Mouse (Mus musculus) megakaryocyte, adult 5-6 weeks (primary cell): ENCODE measurements at regions not wholly inside any gene's neighbourhood (a gene's known extent, or its start where the extent isn't known, plus 50 kb on each side); places are given as distances from the start of the nearest gene placed in this dataset.

Source experiments
- ATAC-seq: 2 replicates; pipeline ENCODE4 v1.8.0; 2016; ENCODE audit warnings: mild to moderate bottlenecking, inconsistent platforms; ENCODE audit not compliant: poor library complexity, severe bottlenecking

DNA sequence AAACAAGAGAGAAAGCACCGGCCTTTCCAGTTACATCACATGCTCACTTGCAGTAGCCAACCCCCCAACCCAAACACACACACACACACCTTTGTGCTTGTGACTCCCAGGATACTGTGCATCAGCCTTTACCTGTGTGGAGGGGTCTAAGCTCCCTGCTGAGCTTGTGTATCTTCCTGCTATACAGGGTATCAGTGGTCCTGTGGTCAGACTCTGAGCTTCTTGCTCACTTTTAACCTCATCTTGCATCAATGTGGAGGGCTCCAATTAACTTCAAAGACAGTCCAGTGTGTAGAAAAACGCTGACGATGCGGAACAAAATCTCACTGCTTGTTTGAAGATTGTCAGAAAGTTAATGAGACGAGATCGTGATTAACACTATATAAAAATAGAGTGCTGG is 71.4 kb upstream of the Gypa start:
- ATAC-seq: no peak

DNA sequence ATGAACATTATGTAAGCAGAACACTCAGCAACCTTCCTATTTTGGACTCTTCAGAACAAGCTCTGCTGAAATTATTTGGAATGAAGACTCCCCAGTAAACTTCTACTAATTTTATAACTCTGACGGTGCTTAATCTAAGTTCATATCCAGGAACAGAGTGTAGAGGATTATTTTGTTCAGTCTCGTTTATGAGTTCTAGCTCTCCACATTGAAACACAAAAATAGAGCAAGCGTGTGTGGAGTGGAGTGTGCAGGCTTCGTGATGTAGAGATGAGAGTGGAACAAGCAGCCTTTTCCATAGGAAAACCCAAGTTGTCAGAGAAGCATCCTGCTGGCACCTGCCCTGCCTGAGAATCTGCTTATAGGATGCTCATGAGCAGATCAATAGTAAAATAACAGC is 77.5 kb upstream of the Gypa start:
- no peak for ATAC-seq

DNA sequence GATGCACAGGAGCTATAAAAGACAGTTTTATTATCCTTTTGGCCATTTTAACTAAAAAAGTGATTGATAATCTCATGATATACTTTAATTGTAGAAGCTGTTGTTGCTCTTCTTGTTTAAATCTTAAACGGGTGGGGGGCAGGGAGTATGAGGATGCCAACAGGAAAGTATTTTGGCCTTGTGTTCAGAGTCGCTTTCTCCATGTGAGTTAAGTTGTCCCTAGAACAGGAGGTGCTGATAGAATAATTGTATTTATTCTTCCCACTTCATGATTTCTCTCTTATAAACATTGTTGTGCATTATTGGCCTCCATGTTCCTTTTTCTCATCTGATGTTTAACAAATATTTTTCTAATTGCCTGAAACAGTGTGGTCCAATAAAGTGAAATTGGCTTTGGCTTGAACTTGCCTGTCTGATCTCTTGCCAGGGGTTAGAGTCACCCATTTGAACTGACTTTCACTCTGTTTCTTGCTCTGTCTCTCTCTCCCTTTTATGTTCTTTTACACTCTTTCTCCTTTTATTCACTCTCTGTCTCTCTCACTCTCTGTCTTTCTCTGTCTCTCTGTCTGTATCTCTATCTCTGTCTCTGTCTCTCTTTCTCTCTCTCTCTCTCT is 93.9 kb upstream of the Gypa start:
- ATAC-seq: no peak

DNA sequence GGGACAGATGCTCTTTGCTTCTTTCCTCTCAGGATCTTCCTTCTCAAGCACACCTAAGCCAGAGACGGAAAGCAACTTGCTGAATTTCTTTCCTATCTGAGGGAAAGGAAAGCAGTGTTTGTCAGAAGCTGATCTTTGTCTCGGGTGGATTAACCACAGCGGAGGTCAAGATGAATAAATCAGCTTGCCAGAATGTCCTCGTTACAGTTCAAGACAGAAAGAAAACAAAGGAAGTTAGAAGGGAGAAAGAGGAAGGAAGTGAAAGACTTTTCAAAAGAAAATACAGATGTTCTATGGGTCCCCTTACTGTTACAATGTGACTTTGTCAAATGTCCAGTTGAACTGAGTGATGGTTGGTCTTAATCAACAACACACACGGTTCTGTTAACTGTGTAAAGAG is 98.6 kb upstream of the Gypa start:
- 0 out of 2 replicates have a peak, but pooled peaks have one; percentile 41 for ATAC-seq

DNA sequence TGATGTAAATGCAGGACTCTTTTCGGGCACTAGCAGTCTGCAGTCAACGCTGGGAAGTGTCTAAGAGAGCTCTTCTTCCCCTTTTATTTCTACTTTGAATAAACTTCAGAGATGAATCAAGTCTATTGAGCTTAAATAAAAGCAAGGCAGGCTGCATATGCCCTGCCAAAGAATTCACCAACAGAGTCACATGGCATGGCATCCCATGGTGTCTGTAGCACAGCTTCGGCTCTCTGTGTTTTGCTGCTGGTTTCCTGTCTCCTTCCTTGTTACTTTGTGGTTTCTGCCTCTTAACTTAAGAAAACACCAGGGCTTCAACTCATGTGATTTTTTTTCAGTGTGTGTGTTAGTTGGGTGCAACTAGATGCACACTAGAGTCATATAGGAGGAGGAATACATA is 100.5 kb upstream of the Gypa start:
- ATAC-seq: peak; percentile 11; the same call in 1 of the 2 replicates

DNA sequence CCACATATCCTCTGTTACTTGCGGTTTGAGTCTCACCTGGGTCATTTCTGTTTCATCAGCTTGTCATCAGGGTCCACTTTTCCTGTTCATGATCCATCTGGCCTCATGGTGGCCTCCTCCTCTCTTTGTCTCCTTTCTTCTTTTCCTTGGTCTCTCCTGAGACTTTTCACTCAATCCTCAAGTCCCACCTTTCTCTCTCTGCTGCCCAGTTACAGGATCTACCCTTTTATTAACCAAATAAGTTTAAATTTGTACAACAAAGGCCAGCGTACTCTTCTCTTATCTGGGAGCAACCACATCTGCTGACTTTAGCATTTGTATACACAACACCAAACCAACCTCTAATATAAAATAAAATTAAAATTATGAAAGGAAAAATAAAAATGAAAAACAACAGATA is 124.4 kb upstream of the Gypa start:
- no peak for ATAC-seq

DNA sequence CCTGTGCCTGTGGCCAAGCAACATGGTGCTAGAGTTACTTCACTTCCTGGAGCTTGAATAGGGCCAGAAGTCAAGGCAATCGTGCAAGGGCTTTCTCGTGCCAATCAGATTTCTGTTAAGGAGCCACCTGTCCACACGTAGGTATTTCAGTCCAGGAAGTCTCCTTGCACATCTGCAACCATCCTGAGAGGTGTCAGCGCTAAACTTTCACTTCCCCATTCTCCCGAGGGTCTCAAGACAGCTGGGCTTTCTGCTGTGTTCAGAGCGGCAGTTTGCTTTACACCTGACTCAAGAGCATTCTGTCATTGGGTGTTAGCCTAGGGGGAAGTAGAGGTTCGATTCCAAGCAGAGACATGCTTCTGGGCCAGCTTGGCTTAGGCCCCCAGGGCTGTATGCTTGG is 129.5 kb upstream of the Gypa start:
- ATAC-seq: peak; percentile 82

DNA sequence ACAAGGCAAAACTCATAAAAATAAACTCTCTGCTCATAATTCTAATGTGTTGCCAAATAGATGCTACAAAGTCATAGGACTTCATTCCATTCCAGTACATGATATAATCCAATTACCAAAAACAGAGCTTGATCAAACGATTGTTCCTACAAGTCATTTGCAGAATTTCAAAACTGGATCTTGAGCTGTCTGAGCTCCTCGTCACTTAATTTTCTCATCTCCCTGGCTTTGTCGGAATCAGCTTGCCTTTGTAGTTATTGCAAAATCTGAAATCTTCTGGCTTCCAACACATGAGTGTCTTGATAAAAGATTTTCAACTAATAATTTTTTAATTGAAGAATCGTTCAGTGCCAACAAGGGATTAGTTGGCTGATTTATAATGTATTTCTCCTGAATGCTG is 150.3 kb upstream of the Gypa start:
- ATAC-seq: no peak

DNA sequence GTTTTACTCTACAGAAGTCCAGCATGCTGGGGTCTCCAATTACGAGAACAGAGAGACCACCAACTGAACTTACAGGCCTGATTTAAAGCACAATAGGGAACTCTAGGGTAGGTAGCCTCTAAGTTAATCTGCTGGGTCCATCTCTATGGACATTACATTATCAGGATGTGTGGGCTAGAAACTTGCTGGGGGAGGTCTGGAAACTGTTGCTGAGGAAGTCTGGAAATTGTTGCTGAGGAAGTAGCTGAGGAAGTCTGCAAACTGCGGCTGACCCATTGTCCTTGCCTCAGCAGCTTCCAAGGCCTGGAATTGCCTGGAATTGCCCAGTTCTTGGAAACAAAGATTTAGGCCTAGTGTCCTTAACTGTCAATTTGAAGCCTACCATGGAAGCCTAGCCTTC is 155.7 kb upstream of the Gypa start:
- ATAC-seq: peak; percentile 77

DNA sequence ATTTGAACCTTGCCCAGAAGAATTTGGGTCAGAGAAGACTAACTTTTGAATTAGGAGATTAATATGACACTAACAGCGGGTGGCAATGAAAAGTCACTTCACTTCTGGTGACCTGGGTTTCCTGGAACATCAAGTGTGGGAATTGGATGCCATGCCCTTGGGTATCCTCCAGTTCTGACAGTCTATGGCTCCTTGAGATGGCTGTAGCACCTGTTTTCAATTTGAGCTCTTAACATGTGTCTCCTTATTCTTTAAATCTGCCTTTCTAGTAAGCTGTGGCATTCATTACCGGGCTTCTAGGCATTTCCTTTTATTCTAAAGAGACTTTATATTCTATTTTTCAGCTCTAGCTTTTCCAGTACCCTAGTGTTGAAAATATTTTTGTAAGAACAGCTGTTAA is 164.9 kb upstream of the Gypa start:
- ATAC-seq: no peak

DNA sequence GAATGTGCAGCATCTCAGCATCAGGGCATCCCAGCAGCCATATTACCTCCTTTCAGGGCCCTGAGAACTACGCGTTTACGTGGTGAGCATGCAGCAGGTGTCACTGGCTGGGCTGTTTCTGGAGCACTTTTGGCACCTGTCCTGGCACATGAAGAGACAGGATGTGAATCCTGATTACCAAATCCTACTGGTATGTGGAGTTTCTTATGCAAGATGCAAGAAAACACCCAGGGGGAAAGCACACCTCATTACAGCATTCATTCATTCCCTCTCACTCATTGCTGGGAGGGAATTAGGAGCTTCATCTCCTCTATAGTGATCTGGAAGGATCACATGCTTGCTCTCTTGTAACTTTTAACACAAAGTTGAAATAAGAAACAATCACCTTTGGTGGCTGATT is 167.7 kb upstream of the Gypa start:
- ATAC-seq: peak; percentile 53

DNA sequence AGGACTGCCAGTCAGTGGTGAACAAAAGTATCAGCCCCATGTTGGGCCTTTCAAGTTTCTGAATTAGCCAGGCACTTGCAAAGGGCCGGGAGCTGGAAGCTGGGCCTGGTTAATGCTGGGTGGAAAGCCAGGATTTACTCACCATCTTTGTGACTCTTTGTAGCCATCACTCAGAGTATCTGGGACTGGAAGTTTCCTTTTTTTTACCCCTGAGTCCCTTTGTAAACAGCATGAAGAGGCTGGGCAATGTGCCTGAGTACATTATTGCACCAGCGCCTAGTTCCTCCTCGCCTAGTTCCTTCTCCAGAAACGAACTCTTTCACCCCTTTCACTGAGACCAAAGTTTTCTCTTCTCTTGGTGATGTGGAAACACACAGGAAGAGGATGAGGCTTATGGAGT is 168.4 kb upstream of the Gypa start:
- ATAC-seq: peak; percentile 95

DNA sequence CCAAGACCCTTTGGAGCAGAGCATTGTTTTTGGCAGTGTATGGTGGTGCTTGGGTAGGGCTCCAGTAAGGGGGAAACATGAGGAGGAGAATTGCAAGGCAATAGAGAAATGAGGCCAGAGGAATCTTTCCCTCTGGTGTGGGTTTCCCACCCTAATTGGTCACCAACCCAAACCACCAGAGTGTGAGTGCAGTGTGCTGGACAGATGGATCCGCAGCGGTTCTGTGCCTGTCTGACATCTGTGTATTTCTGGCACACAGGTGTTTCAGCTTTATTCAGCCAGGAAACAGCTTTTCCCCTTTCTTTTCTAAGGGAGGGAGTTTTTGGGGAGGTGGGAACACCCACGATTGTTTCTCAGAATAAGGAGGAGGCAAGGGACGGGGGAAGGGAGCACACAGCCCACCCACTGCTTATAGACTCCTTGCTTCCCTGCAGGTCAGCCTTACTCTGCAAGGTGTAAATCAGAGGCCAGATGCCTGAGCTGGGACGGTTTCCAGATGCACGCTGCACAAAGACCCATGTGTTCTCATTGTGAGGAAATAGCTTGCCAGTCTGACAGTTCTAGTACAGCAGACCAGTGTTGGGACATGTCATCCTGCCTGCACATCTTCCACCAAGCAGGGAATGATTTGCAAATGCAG is 175.2 kb upstream of the Gypa start:
- ATAC-seq: peak; percentile 15; the same call in 1 of the 2 replicates

DNA sequence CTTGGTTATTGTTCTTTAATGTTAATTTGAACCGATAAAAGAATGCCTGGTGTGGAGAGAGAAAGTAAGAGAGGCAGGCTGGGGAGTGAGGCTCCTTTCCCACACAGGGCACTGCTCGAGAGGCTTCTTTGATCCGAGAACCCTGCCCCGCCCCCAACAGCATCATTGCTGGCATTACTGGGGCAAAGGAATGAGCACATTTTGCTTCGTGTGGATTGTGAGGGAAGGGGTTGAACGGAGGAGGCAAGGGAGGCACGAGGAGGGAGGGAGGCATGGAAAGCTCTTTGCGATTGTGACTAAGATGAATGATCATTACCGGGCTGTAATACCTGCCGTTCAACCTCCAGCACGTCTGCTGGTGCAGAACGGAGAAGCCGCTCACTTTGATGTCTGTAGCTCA is 178.2 kb upstream of the Gypa start:
- ATAC-seq: no peak

DNA sequence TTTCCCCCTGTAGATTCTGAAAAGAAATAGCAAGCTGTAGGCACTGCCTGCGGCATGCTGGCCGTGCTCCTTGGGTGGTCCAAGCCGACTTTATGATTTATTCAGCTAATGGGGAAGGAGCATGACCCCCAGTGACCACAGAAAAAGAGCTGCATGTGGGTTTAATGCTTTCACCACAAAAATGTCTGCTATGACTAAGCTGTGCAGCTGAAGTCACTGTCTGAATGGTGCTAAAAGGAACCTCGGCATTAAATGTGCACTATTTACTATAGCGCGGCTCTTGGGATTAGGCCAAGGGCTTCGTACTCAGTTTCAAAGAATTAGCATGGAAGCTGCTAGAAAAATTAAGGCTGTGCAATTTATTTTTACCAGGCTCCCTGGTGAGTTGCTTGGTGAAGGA is 178.8 kb upstream of the Gypa start:
- peak; percentile 64 for ATAC-seq

DNA sequence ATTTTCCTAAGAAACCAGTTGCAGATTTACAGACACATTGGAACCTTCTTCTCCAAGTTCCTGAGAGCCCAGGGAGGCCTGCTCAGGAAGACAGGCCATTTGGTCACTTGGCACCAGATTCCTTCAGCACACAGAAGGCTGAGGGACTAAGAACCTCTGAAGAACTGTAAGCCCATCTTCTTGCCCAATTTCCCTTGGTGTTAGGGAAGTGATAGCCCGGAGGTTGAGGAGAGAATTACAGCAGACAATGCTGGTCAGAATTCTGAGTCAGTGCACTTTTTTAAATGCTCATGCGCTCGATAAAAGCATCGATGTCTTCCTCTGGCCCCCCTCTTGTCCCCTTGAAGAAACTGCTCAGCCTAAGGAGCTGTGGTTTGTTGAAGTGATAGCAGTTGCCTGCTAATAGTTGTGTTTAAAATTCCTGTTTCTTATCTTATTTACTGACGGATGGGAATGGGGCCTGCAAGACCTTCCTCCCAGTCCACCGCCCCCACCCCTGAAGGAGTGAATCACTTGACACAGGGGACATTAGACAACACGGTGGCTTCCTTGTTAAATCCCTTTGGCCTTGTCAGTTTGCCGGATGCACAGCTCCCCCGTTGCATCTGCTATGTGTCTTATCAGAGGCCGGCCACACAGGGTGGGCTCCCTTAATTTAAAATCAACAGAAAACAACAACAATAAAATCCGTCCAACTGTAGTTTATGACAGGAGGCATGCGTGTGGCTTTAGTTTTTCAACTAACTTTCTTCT is 179.5 kb upstream of the Gypa start:
- ATAC-seq: peak; percentile 76

DNA sequence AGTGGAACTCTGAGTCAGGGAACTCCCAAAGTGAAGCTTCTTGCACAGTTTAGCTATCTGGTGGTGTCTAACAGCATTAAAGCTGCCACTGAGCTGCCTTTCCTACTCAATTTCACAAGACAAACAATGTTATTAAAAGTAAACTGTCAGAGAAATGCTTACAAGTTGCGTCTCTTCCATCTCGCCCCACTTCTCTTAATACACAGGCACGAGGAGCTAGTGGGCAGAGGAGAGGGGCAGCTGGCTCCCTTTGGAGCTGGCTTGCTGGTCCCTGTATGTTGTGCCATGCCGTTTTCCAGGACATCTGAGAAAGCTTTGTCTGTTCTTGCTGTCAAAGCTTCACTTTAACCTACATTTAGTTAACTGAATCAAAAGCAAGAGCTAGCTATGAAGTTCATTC is 185.8 kb upstream of the Gypa start:
- no peak for ATAC-seq

DNA sequence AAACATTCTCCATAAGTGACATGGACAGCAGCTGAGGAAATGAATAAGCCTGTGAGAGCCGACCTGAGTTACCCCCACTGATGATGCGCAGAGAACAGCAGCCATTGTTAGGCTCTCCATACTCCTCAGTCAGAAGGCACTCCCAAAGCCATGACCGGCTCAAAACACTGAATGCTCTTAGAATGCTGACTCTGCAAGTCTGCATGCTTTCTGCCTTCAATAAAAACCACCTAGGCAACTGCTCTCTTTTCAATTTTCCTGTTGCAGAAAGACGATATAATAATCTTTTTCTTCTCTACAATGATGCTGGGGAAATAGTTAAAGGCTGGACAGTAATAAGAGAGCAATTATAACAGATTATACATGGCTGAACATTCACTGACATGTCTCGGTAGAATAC is 195.0 kb upstream of the Gypa start:
- no peak for ATAC-seq

DNA sequence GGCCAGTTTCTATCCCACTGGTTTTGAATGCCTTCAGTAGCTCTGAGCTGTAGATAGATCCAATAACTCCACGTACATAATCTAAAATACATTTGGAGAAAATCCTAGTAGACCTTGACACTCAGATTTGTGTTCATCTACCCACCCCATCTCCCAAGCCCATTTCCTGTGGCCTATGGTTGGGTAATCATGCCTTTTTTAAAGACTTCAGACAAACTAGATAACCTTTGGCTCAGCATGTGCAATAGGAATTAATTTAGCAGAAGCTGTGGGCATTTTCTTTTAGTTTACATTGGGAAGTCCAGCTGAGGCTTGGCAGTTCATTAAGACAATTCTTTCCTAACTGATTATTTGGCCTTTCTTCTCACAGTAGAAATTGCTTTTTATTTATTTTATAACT is 203.3 kb upstream of the Gypa start:
- ATAC-seq: 0 out of 2 replicates have a peak, but pooled peaks have one; percentile 29

DNA sequence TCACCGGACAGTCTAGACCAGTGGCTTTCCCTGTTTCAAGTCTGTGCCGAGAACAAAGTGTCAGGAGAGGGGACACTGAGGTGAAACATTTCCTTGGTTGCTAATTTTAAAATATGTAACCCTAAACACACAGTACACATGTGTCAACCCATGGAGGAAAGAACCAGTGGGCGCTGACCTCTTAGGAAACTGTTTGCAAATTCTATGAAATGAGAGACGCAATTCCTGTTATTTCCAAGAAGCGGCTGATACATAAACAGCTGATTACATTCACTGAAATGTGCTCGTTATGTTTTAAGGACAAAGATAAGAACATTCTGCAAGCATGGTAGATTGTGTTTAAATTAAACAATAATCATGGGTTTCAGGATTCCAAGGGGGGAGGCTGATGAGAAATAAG is 204.3 kb upstream of the Gypa start:
- ATAC-seq: no peak

DNA sequence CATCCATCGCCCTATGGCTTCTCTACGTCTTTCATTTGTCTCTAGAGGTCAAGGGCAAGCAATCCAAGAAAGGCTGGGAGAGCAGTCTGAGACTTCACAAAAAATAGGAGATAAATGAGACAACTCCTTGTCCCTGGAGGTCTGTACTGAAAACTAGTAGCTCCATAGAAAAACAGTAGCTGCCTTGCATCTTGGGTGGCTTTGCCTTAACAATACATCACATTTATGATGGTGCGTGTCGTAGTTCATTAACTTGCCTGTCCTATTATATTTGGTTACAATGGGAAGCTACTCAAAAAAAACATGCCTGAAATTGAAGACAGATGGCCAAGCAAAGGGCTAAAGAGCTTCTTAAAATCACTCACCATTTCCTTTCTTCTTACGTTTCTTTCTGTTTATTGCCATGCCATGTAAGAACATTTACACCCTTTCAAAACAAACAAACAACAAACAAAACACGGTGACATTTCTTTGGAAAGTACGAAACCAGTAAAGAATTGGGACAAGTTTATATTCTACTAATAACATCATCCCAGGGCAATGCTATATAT is 211.2 kb upstream of the Hhip start:
- ATAC-seq: no peak

DNA sequence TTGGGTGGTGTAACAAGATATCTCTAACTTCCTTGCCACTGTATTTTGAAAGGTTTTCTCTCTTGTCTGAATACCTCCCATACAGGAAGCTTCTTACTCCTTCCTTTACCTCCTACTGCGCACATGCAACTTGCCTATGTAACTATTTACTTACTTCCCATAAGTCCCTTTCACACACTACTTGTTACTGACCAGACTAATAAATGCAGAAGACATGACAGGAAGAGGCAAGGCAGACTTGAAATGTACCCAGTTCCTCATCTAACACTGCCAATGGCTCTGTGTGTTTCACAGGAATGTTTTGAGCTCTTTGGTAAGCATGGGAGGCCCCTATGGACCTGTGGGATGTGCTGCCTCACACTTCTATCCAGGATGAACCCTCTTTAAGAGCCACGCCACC is 207.1 kb upstream of the Hhip start:
- peak; percentile 86 for ATAC-seq
